Mouse (Mus musculus): Measurements from ENCODE around the gene Lzts3. TPM values are rescaled to one million over a fixed set of nuclear protein-coding genes. Genes with fewer than 3 reads are reported as not detected.

The Lzts3 gene
- polyA plus RNA-seq, 1 experiment: 2.4 TPM

DNA sequence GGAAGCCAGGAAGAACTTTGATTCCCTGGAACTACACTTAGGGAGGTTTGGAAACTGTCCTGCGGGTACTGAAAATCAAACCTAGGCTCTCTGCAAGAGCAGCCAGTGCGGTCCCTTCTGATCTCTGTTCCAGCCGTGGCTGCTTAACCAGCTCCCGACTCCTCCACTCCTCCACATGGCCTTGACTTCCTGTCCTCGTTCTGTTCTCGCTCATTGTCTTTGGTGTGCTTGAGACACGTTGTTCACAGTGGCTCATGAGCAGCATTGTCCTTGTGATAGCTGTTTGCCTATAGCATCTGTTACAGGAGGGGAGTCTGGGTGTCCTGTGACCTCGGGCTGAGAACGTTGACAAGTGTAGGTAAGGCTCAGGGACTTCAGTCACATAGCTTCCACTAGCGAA is 34.6 kb upstream of the Lzts3 start:
- Histone ChIP-seq H3K4me3 (ENCODE audit: low read depth, low read length) (no peak overlapping the region), H3K27ac (ENCODE audit: insufficient read depth, low read length) (no peak overlapping the region), H3K36me3 (ENCODE audit: control insufficient read depth, insufficient read depth, low read length, poor library complexity, severe bottlenecking) (peaks cover 56% of the 10 kb centered on the region), H3K9ac (ENCODE audit: low read depth, poor library complexity, severe bottlenecking) (no peak overlapping the region), H3K4me1 (ENCODE audit: control insufficient read depth, insufficient read depth, low read length) (no peaks in the 10 kb centered on the region), H3K9me3 (replicated peaks; ENCODE audit: control insufficient read depth, insufficient read depth, low read length, poor library complexity, severe bottlenecking) (no peaks in the 10 kb centered on the region), H3K27me3 (ENCODE audit: control insufficient read depth, insufficient read depth, low read length, poor library complexity, severe bottlenecking) (no peaks in the 10 kb centered on the region)
- TF ChIP-seq EP300 (IDR thresholded peaks at IDR 0.05; ENCODE audit: insufficient read depth, low read depth, low read length) (no peak), POLR2A (IDR thresholded peaks at IDR 0.05; ENCODE audit: insufficient read depth, low read length) (no peak), CTCF (IDR thresholded peaks at IDR 0.05; ENCODE audit: low read depth, low read length) (no peak)

- no peaks in the 10 kb centered on the region for H3K27me3 ChIP-seq (ENCODE audit: control insufficient read depth, insufficient read depth, low read length, poor library complexity, severe bottlenecking)
- H3K36me3 ChIP-seq (ENCODE audit: control insufficient read depth, insufficient read depth, low read length, poor library complexity, severe bottlenecking): peaks cover 12% of the 10 kb centered on the region
- H3K9ac ChIP-seq (ENCODE audit: low read depth, poor library complexity, severe bottlenecking): peak within 1 kb of the TSS; percentile 79
- no peaks in the 10 kb centered on the region for H3K9me3 ChIP-seq (replicated peaks; ENCODE audit: control insufficient read depth, insufficient read depth, low read length, poor library complexity, severe bottlenecking)
- H3K27ac ChIP-seq (ENCODE audit: insufficient read depth, low read length): peak within 1 kb of the TSS; percentile 28; the same call in 1 of the 2 replicates
- H3K4me3 ChIP-seq (ENCODE audit: low read depth, low read length): peak within 1 kb of the TSS; percentile 89
- H3K4me1 ChIP-seq (ENCODE audit: control insufficient read depth, insufficient read depth, low read length): peaks cover 4% of the 10 kb centered on the region
- TF ChIP-seq EP300 (IDR thresholded peaks at IDR 0.05; ENCODE audit: insufficient read depth, low read depth, low read length): 0 out of 2 replicates have a peak, but pooled peaks have one; percentile 36
- TF ChIP-seq POLR2A (IDR thresholded peaks at IDR 0.05; ENCODE audit: insufficient read depth, low read length): no peak
- TF ChIP-seq CTCF (IDR thresholded peaks at IDR 0.05; ENCODE audit: low read depth, low read length): no peak
These were observed 25.0 kb upstream of the Lzts3 start, which contains the start of gene Itpa for GRCm38 (mm10) chr2:130667559-130667958. Itpa (plus strand) TSS chr2:130667610.

GRCm38 (mm10) chr2:130664102-130664701 is 21.6 kb upstream of the Lzts3 start, which contains the start of gene Ddrgk1:
Ddrgk1 (minus strand) TSS chr2:130664659.
- H3K4me3 ChIP-seq (ENCODE audit: low read depth, low read length): peak within 1 kb of the TSS; percentile 89
- H3K27me3 ChIP-seq (ENCODE audit: control insufficient read depth, insufficient read depth, low read length, poor library complexity, severe bottlenecking): no peaks in the 10 kb centered on the region
- H3K9ac ChIP-seq (ENCODE audit: low read depth, poor library complexity, severe bottlenecking): peak within 1 kb of the TSS; percentile 87
- peaks cover under 1% of the 10 kb centered on the region for H3K4me1 ChIP-seq (ENCODE audit: control insufficient read depth, insufficient read depth, low read length)
- TF ChIP-seq CTCF (IDR thresholded peaks at IDR 0.05; ENCODE audit: low read depth, low read length) (no peak), POLR2A (IDR thresholded peaks at IDR 0.05; ENCODE audit: insufficient read depth, low read length) (peak; percentile 74), EP300 (IDR thresholded peaks at IDR 0.05; ENCODE audit: insufficient read depth, low read depth, low read length) (no peak)
- H3K27ac ChIP-seq (ENCODE audit: insufficient read depth, low read length): peak within 1 kb of the TSS; percentile 69; the same call in 1 of the 2 replicates
- no peaks in the 10 kb centered on the region for H3K9me3 ChIP-seq (replicated peaks; ENCODE audit: control insufficient read depth, insufficient read depth, low read length, poor library complexity, severe bottlenecking)
- H3K36me3 ChIP-seq (ENCODE audit: control insufficient read depth, insufficient read depth, low read length, poor library complexity, severe bottlenecking): peaks cover 4% of the 10 kb centered on the region

- Histone ChIP-seq H3K27ac (ENCODE audit: insufficient read depth, low read length) (no peak overlapping the region), H3K9ac (ENCODE audit: low read depth, poor library complexity, severe bottlenecking) (peak overlapping the region; percentile 87), H3K4me1 (ENCODE audit: control insufficient read depth, insufficient read depth, low read length) (no peaks in the 10 kb centered on the region), H3K9me3 (replicated peaks; ENCODE audit: control insufficient read depth, insufficient read depth, low read length, poor library complexity, severe bottlenecking) (no peaks in the 10 kb centered on the region), H3K27me3 (ENCODE audit: control insufficient read depth, insufficient read depth, low read length, poor library complexity, severe bottlenecking) (no peaks in the 10 kb centered on the region), H3K4me3 (ENCODE audit: low read depth, low read length) (peak overlapping the region; percentile 89), H3K36me3 (ENCODE audit: control insufficient read depth, insufficient read depth, low read length, poor library complexity, severe bottlenecking) (peaks cover 4% of the 10 kb centered on the region)
- no peak for TF ChIP-seq POLR2A (IDR thresholded peaks at IDR 0.05; ENCODE audit: insufficient read depth, low read length)
- TF ChIP-seq CTCF (IDR thresholded peaks at IDR 0.05; ENCODE audit: low read depth, low read length): no peak
- no peak for TF ChIP-seq EP300 (IDR thresholded peaks at IDR 0.05; ENCODE audit: insufficient read depth, low read depth, low read length)
These were observed 20.7 kb upstream of the Lzts3 start for GRCm38 (mm10) chr2:130663342-130663741.

DNA sequence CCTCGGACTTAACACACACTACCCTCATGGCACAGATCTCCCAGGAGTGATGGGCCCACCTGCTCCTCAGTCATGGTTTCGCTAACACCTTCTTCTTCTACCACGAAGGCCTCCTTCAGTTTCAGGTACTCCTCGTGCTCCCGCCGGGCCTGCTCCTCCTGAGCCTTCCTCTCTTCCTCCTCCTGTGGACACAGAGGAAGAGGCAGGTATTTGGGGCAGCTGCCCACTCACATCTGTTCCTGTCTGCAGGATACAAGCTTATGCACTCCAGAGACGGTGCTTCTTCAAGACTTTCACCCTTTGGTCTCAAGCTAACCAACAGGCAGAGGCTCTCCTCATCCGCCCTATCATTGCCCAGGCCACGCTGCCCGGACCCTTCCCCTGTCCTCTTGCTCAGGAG is 15.9 kb upstream of the Lzts3 start:
- H3K9ac ChIP-seq (ENCODE audit: low read depth, poor library complexity, severe bottlenecking): no peak overlapping the region
- no peaks in the 10 kb centered on the region for H3K9me3 ChIP-seq (replicated peaks; ENCODE audit: control insufficient read depth, insufficient read depth, low read length, poor library complexity, severe bottlenecking)
- no peak overlapping the region for H3K4me3 ChIP-seq (ENCODE audit: low read depth, low read length)
- H3K4me1 ChIP-seq (ENCODE audit: control insufficient read depth, insufficient read depth, low read length): no peaks in the 10 kb centered on the region
- H3K36me3 ChIP-seq (ENCODE audit: control insufficient read depth, insufficient read depth, low read length, poor library complexity, severe bottlenecking): peaks cover 16% of the 10 kb centered on the region
- H3K27me3 ChIP-seq (ENCODE audit: control insufficient read depth, insufficient read depth, low read length, poor library complexity, severe bottlenecking): no peaks in the 10 kb centered on the region
- no peak overlapping the region for H3K27ac ChIP-seq (ENCODE audit: insufficient read depth, low read length)
- TF ChIP-seq CTCF (IDR thresholded peaks at IDR 0.05; ENCODE audit: low read depth, low read length) (no peak), POLR2A (IDR thresholded peaks at IDR 0.05; ENCODE audit: insufficient read depth, low read length) (no peak), EP300 (IDR thresholded peaks at IDR 0.05; ENCODE audit: insufficient read depth, low read depth, low read length) (no peak)

- H3K4me1 ChIP-seq (ENCODE audit: control insufficient read depth, insufficient read depth, low read length): no peaks in the 10 kb centered on the region
- H3K36me3 ChIP-seq (ENCODE audit: control insufficient read depth, insufficient read depth, low read length, poor library complexity, severe bottlenecking): peaks cover 16% of the 10 kb centered on the region
- no peak overlapping the region for H3K4me3 ChIP-seq (ENCODE audit: low read depth, low read length)
- H3K27ac ChIP-seq (ENCODE audit: insufficient read depth, low read length): no peak overlapping the region
- TF ChIP-seq POLR2A (IDR thresholded peaks at IDR 0.05; ENCODE audit: insufficient read depth, low read length): no peak
- H3K9ac ChIP-seq (ENCODE audit: low read depth, poor library complexity, severe bottlenecking): no peak overlapping the region
- no peaks in the 10 kb centered on the region for H3K9me3 ChIP-seq (replicated peaks; ENCODE audit: control insufficient read depth, insufficient read depth, low read length, poor library complexity, severe bottlenecking)
- no peaks in the 10 kb centered on the region for H3K27me3 ChIP-seq (ENCODE audit: control insufficient read depth, insufficient read depth, low read length, poor library complexity, severe bottlenecking)
These were observed 14.9 kb upstream of the Lzts3 start for GRCm38 (mm10) chr2:130657541-130657940.

All from ES-Bruce4 (cell line).